Mouse (Mus musculus): Measurements from ENCODE around the gene Polrmt. TPM values are rescaled to one million over a fixed set of nuclear protein-coding genes. Genes with fewer than 3 reads are reported as not detected.

Polrmt gene
- polyA plus RNA-seq, 1 experiment from 2014 or later, result 52.8 TPM

DNA sequence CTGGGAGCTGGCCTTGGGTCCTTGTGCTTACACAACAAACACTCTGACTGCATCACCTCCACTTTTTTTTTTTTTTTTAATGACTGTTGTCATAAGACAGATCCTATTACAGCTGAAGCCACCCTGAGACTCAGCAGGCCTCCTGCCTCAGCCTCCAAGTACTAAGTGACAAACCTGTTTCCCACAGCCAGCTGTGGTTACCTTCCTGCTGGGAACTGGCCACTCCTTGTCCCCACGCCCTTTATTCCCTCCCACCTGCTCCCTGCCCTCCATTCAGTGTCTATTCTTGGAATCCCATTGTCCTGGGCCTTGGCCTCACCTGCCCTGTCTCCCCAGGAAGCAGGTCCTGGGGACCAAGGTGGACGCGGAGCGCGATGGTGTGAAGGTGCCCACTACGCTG lies 58.9 kb downstream of the Polrmt start:
- DNase-seq (ENCODE audit: low spot score), result no peak
- peaks cover 15% of the 10 kb centered on the region for H3K4me1 ChIP-seq
- no peak overlapping the region for H3K4me3 ChIP-seq
- H3K27ac ChIP-seq (replicated peaks), result no peak overlapping the region
- 96% methylated on average over 6 of the region's 6 CpGs for WGBS
- H3K27me3 ChIP-seq (replicated peaks; ENCODE audit: low read depth, poor library complexity, severe bottlenecking), result no peaks in the 10 kb centered on the region
- H3K36me3 ChIP-seq (replicated peaks), result peaks cover 73% of the 10 kb centered on the region
- H3K9me3 ChIP-seq, result peaks cover 4% of the 10 kb centered on the region; the same call in 1 of the 2 replicates

DNA sequence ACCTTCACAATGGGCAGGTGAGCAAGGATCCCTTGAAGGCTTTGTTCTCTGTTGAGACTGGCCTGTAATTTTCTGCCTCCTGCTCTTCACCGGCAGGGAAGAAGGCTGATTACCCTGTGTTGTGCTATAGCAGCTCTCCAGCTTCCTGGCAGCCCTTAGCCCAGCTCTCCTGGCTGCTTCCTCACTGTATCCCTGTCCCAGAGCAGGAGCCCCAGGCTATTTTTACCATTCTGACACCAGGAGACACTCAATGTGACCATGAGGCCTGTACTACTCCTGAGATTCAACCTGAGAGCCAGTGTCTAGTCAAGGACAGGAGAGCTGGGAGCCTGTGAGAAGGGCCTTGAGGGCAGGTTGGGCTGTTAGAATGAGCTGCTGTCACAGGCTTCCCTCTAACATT lies 59.7 kb downstream of the Polrmt start:
- H3K27me3 ChIP-seq (replicated peaks; ENCODE audit: low read depth, poor library complexity, severe bottlenecking), result no peaks in the 10 kb centered on the region
- no peak for DNase-seq (ENCODE audit: low spot score)
- peaks cover 15% of the 10 kb centered on the region for H3K4me1 ChIP-seq
- 97% methylated on average over 1 of the region's 1 CpGs for WGBS
- H3K4me3 ChIP-seq, result no peak overlapping the region
- peaks cover 68% of the 10 kb centered on the region for H3K36me3 ChIP-seq (replicated peaks)
- no peaks in the 10 kb centered on the region for H3K9me3 ChIP-seq
- no peak overlapping the region for H3K27ac ChIP-seq (replicated peaks)

DNA sequence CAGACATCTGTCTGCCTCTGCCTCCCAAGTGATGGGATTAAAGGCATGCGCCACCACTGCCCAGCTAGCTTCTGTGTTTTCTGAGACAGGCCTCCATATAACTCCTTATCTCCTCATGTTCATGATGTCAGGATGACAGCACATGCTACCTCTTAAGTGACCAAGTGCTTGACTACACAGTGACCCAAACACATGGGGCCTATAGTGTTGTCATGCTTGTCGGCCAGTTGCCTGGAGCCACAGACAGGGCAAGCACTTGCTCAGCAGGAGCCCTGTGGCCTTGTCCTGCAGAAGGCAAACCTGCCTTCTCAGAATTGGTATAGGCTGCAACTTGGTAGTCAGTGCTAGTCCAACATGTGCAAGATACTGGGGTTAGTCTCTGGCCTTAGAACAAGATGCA lies 60.2 kb downstream of the Polrmt start:
- H3K36me3 ChIP-seq (replicated peaks), result peaks cover 68% of the 10 kb centered on the region
- H3K27ac ChIP-seq (replicated peaks), result no peak overlapping the region
- no peak overlapping the region for H3K4me3 ChIP-seq
- DNase-seq (ENCODE audit: low spot score), result no peak
- H3K9me3 ChIP-seq, result no peaks in the 10 kb centered on the region
- peaks cover 18% of the 10 kb centered on the region for H3K4me1 ChIP-seq
- WGBS, result 86% methylated on average over 2 of the region's 2 CpGs
- H3K27me3 ChIP-seq (replicated peaks; ENCODE audit: low read depth, poor library complexity, severe bottlenecking), result no peaks in the 10 kb centered on the region

Other genes with a start within 250 kb of the Polrmt start
- gene Plpp2, start 212.8 kb downstream of the Polrmt start, polyA plus RNA-seq (2016; fragmentation: Nextera tagmentation; extraction: Ambion mirVana), result 28.4 and 29.2 TPM in 2 replicates
- gene Mier2, start 191.4 kb downstream of the Polrmt start, polyA plus RNA-seq (2016; fragmentation: Nextera tagmentation; extraction: Ambion mirVana), result 76.4 and 77.3 TPM in 2 replicates
- gene Theg, start 159.2 kb downstream of the Polrmt start, polyA plus RNA-seq (2016; fragmentation: Nextera tagmentation; extraction: Ambion mirVana), result not detected in 2 replicates
- 0.03 TPM in 1 of 2 replicates, not detected in the other for gene C2cd4c, start 132.6 kb downstream of the Polrmt start, polyA plus RNA-seq (2016; fragmentation: Nextera tagmentation; extraction: Ambion mirVana)
- gene Shc2, start 108.7 kb downstream of the Polrmt start, polyA plus RNA-seq (2016; fragmentation: Nextera tagmentation; extraction: Ambion mirVana), result 20.0 and 21.5 TPM in 2 replicates
- gene Odf3l2, start 100.8 kb downstream of the Polrmt start, polyA plus RNA-seq (2016; fragmentation: Nextera tagmentation; extraction: Ambion mirVana), result not detected in 2 replicates
- 2.5 and 3.2 TPM in 2 replicates for gene Madcam1, start 82.0 kb downstream of the Polrmt start, polyA plus RNA-seq (2016; fragmentation: Nextera tagmentation; extraction: Ambion mirVana)
- gene Tpgs1, start 77.2 kb downstream of the Polrmt start, polyA plus RNA-seq (2016; fragmentation: Nextera tagmentation; extraction: Ambion mirVana), result 62.6 and 63.5 TPM in 2 replicates
- 240 and 250 TPM in 2 replicates for gene Cdc34, start 64.4 kb downstream of the Polrmt start, polyA plus RNA-seq (2016; fragmentation: Nextera tagmentation; extraction: Ambion mirVana)
- 0.88 and 1.5 TPM in 2 replicates for gene Gzmm, start 57.6 kb downstream of the Polrmt start, polyA plus RNA-seq (2016; fragmentation: Nextera tagmentation; extraction: Ambion mirVana)
- gene Bsg, start 42.1 kb downstream of the Polrmt start, polyA plus RNA-seq (2016; fragmentation: Nextera tagmentation; extraction: Ambion mirVana), result 591 and 608 TPM in 2 replicates
- 0.04 TPM in 1 of 2 replicates, not detected in the other for gene Hcn2, start 29.9 kb downstream of the Polrmt start, polyA plus RNA-seq (2016; fragmentation: Nextera tagmentation; extraction: Ambion mirVana)
- 0.46 TPM in 1 of 2 replicates, not detected in the other for gene Fgf22, start 8.5 kb upstream of the Polrmt start, polyA plus RNA-seq (2016; fragmentation: Nextera tagmentation; extraction: Ambion mirVana)
- gene Rnf126, start 20.4 kb upstream of the Polrmt start, polyA plus RNA-seq (2016; fragmentation: Nextera tagmentation; extraction: Ambion mirVana), result 125 and 126 TPM in 2 replicates
- gene Fstl3, start 30.7 kb upstream of the Polrmt start, polyA plus RNA-seq (2016; fragmentation: Nextera tagmentation; extraction: Ambion mirVana), result 1.9 and 2.2 TPM in 2 replicates
- gene Prss57, start 44.4 kb upstream of the Polrmt start, polyA plus RNA-seq (2016; fragmentation: Nextera tagmentation; extraction: Ambion mirVana), result 0.05 TPM in 1 of 2 replicates, not detected in the other
- 127 and 129 TPM in 2 replicates for gene Palm, start 47.0 kb upstream of the Polrmt start, polyA plus RNA-seq (2016; fragmentation: Nextera tagmentation; extraction: Ambion mirVana)
- 1.7 and 2.2 TPM in 2 replicates for gene Misp, start 74.4 kb upstream of the Polrmt start, polyA plus RNA-seq (2016; fragmentation: Nextera tagmentation; extraction: Ambion mirVana)
- 406 and 416 TPM in 2 replicates for gene Ptbp1, start 107.8 kb upstream of the Polrmt start, polyA plus RNA-seq (2016; fragmentation: Nextera tagmentation; extraction: Ambion mirVana)
- gene Prtn3, start 127.9 kb upstream of the Polrmt start, polyA plus RNA-seq (2016; fragmentation: Nextera tagmentation; extraction: Ambion mirVana), result 9.3 and 12.3 TPM in 2 replicates
- gene Plppr3, start 128.1 kb upstream of the Polrmt start, polyA plus RNA-seq (2016; fragmentation: Nextera tagmentation; extraction: Ambion mirVana), result 123 and 139 TPM in 2 replicates
- gene Elane, start 139.7 kb upstream of the Polrmt start, polyA plus RNA-seq (2016; fragmentation: Nextera tagmentation; extraction: Ambion mirVana), result 0.20 TPM in 1 of 2 replicates, not detected in the other
- gene Cfd, start 144.3 kb upstream of the Polrmt start, polyA plus RNA-seq (2016; fragmentation: Nextera tagmentation; extraction: Ambion mirVana), result not detected in 2 replicates
- gene Med16, start 162.3 kb upstream of the Polrmt start, polyA plus RNA-seq (2016; fragmentation: Nextera tagmentation; extraction: Ambion mirVana), result 63.6 and 68.1 TPM in 2 replicates
- 3.4 TPM in 1 of 2 replicates, not detected in the other for gene Gm26602, start 164.3 kb upstream of the Polrmt start, polyA plus RNA-seq (2016; fragmentation: Nextera tagmentation; extraction: Ambion mirVana)
- 0.33 and 0.37 TPM in 2 replicates for gene Kiss1r, start 170.4 kb upstream of the Polrmt start, polyA plus RNA-seq (2016; fragmentation: Nextera tagmentation; extraction: Ambion mirVana)
- 125 and 136 TPM in 2 replicates for gene R3hdm4, start 174.6 kb upstream of the Polrmt start, polyA plus RNA-seq (2016; fragmentation: Nextera tagmentation; extraction: Ambion mirVana)
- 15.7 and 18.0 TPM in 2 replicates for gene Arid3a, start 180.5 kb upstream of the Polrmt start, polyA plus RNA-seq (2016; fragmentation: Nextera tagmentation; extraction: Ambion mirVana)
- 166 TPM in 2 replicates for gene Wdr18, start 213.6 kb upstream of the Polrmt start, polyA plus RNA-seq (2016; fragmentation: Nextera tagmentation; extraction: Ambion mirVana)
- 0.13 and 0.44 TPM in 2 replicates for gene Grin3b, start 224.1 kb upstream of the Polrmt start, polyA plus RNA-seq (2016; fragmentation: Nextera tagmentation; extraction: Ambion mirVana)
- 12.3 and 12.4 TPM in 2 replicates for gene Tmem259, start 237.7 kb upstream of the Polrmt start, polyA plus RNA-seq (2016; fragmentation: Nextera tagmentation; extraction: Ambion mirVana)
- gene Cnn2, start 242.0 kb upstream of the Polrmt start, polyA plus RNA-seq (2016; fragmentation: Nextera tagmentation; extraction: Ambion mirVana), result 234 and 253 TPM in 2 replicates
- gene Abca7, start 249.9 kb upstream of the Polrmt start, polyA plus RNA-seq (2016; fragmentation: Nextera tagmentation; extraction: Ambion mirVana), result 2.9 and 3.2 TPM in 2 replicates